Mouse (Mus musculus) myocyte (in vitro differentiated cells): ENCODE results near the gene Zmynd11.

Experiments
- CEBPB ChIP-seq: IDR thresholded peaks from 2 replicates; pipeline ENCODE4 v1.6.1; 2011; ENCODE audit warnings: mild to moderate bottlenecking, moderate library complexity; ENCODE audit not compliant: poor library complexity, insufficient read depth, severe bottlenecking
- E2F4 ChIP-seq: IDR thresholded peaks from one replicate; pipeline ENCODE4 v1.6.1; 2011; ENCODE audit warnings: mild to moderate bottlenecking, control low read depth, moderate library complexity; ENCODE audit not compliant: insufficient read depth
- MAX ChIP-seq: IDR thresholded peaks from one replicate; pipeline ENCODE4 v1.6.1; 2011; ENCODE audit warnings: low read depth, mild to moderate bottlenecking, control low read depth
- MYOG ChIP-seq, 3 experiments: IDR thresholded peaks; one replicate each; pipeline ENCODE4 v1.6.1; 2011; ENCODE audit warnings: control low read depth in 2 of 3, low read depth in 2 of 3, mild to moderate bottlenecking in 2 of 3; ENCODE audit not compliant: insufficient read length in 2 of 3, control insufficient read depth in 1 of 3, insufficient read depth in 1 of 3
- POLR2A ChIP-seq: IDR thresholded peaks from one replicate; pipeline ENCODE4 v1.6.1; 2011; ENCODE audit warnings: low read depth, mild to moderate bottlenecking, control low read depth, moderate library complexity; ENCODE audit not compliant: insufficient read length
- POLR2AphosphoS2 ChIP-seq: IDR thresholded peaks from one replicate; pipeline ENCODE4 v1.6.1; 2011; ENCODE audit warnings: low read depth, control low read depth; ENCODE audit not compliant: insufficient read length
- SRF ChIP-seq: IDR thresholded peaks from one replicate; pipeline ENCODE4 v1.6.1; 2011; ENCODE audit warnings: low read depth; ENCODE audit not compliant: control insufficient read depth, insufficient read length
- TCF12 ChIP-seq: IDR thresholded peaks from one replicate; pipeline ENCODE4 v1.6.1; 2011; ENCODE audit warnings: mild to moderate bottlenecking, control low read depth; ENCODE audit not compliant: poor library complexity, insufficient read depth, severe bottlenecking

DNA sequence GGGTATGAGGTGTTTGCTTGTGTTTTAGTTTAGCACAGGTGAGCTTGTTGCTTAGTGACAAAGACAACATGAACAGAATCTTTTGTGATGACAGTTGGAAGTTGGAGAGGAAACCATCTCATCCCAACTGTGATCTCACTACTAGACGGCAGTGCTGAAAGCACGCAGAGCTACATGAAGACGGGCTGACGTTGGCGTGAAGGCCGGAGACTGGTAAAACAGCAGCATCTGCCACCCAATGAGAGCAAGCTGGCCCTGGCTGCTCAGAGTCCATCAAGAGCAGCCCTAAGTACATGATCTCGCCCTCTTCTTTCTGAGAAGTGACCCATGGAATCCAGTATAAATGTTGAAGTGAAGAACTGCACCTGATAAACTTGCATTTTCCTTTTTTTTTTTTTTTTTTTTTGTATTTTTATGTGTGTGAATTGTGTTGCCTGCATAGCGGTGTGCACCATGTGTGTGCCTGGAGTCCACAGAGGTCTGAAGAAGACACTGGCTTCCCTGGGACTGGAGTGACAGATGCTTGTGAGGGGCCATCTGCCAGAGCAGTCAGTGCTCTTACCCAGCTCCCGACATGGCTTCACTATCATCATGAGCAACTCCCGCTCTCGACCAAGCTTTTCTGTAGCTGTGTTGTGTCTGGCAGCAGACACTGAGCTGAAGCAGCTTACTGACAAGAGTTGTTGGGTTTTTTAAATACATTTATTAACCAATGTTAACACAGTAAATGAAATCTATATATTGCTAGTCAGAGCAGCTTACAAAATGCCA, 80.8 kb downstream of the Zmynd11 start:
- no peak for TF ChIP-seq TCF12
- TF ChIP-seq POLR2A = no peak
- no peak for TF ChIP-seq MYOG (IDR thresholded peaks at IDR 0.05; ENCODE audit: control insufficient read depth in 1 of 3, insufficient read depth in 1 of 3, insufficient read length in 2 of 3, low read depth in 2 of 3)
- no peak for TF ChIP-seq E2F4
- no peak for TF ChIP-seq POLR2AphosphoS2
- TF ChIP-seq SRF = no peak
- no peak for TF ChIP-seq CEBPB
- TF ChIP-seq MAX = no peak
